Mouse (Mus musculus) heart, embryonic 12.5 days (tissue): ENCODE results near the gene Adcy3. TPM values are rescaled to one million over a fixed set of nuclear protein-coding genes. Genes with fewer than 3 reads are reported as not detected.
A peak's percentile ranks its signal among the peaks of the same experiment; 100 is the strongest.

ENCODE experiments used
- ATAC-seq: fragments of 200-750 bp; cut with Nextera tagmentation; 2 replicates; pipeline ENCODE4 v1.8.0; 2017; ENCODE audit warnings: moderate TSS enrichment, moderate library complexity; ENCODE audit not compliant: insufficient number of reproducible peaks, low FRiP score
- H3K27ac ChIP-seq: fragments of 300-500 bp; sonication (generic); 2 replicates; pipeline ENCODE4 v1.5.1; 2016; ENCODE audit warnings: mild to moderate bottlenecking, moderate library complexity; ENCODE audit not compliant: poor library complexity, severe bottlenecking
- H3K27me3 ChIP-seq: fragments of 300-500 bp; sonication (generic); replicated peaks from 2 replicates; pipeline ENCODE4 v1.6.1; 2016; ENCODE audit warnings: mild to moderate bottlenecking, moderate library complexity
- H3K36me3 ChIP-seq: fragments of 300-500 bp; sonication (generic); 2 replicates; pipeline ENCODE4 v1.6.1; 2016; ENCODE audit warnings: mild to moderate bottlenecking, moderate library complexity
- H3K4me1 ChIP-seq: fragments of 300-500 bp; sonication (generic); replicated peaks from 2 replicates; pipeline ENCODE4 v1.6.1; 2016; ENCODE audit warnings: mild to moderate bottlenecking
- H3K4me2 ChIP-seq: fragments of 300-500 bp; sonication (generic); 2 replicates; pipeline ENCODE4 v1.6.1; 2016; ENCODE audit warnings: mild to moderate bottlenecking, moderate library complexity
- H3K4me3 ChIP-seq: fragments of 300-500 bp; sonication (generic); 2 replicates; pipeline ENCODE4 v1.5.1; 2016; ENCODE audit warnings: mild to moderate bottlenecking
- H3K9ac ChIP-seq: fragments of 300-500 bp; sonication (generic); 2 replicates; pipeline ENCODE4 v1.6.1; 2016; ENCODE audit warnings: mild to moderate bottlenecking, moderate library complexity
- H3K9me3 ChIP-seq: fragments of 300-500 bp; sonication (generic); replicated peaks from 2 replicates; pipeline ENCODE4 v1.6.1; 2016; ENCODE audit warnings: mild to moderate bottlenecking, moderate library complexity
- WGBS: fragments of 180-500 bp; shearing (Covaris S2); methylation state at CpG from one replicate; pipeline ENCODE4 v1.1.7; 2016; 5-methylcytosine and 5-hydroxymethylcytosine counted together
- polyA plus RNA-seq: library from polyadenylated mRNA; unstranded; fragments of >200 nt; fragmentation: Nextera tagmentation; extraction: Ambion mirVana; gene quantifications from 2 replicates; pipeline ENCODE4 v1.2.1, GENCODE M21; 2016

The Adcy3 gene
- polyA plus RNA-seq, 1 experiment from 2014 or later: 7.8 TPM

DNA sequence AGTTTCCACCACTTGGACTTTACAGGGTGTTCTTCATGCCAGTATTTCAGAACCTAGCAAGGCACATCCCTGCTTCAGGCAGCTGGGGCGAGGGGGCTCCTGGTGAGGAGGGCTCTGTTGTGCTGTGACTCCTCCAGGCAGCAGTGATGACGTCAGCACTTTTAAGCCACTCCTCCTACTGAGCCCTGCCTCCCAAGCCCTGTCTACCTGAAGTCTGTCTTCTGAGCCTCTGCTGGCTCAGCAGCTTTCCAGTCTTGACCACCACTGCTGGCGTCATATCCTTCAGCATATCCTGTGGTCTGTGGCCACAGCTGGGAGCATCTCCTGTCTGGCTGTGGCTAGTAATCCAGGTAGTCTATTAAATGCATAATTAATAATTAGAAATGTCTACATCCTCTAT is 47.6 kb downstream of the Adcy3 start:
- Histone ChIP-seq H3K9ac (no peak overlapping the region), H3K4me2 (no peak overlapping the region), H3K27me3 (no peaks in the 10 kb centered on the region), H3K9me3 (no peaks in the 10 kb centered on the region), H3K4me3 (no peak overlapping the region), H3K27ac (no peak overlapping the region), H3K4me1 (no peaks in the 10 kb centered on the region), H3K36me3 (0 out of 2 replicates have a peak, but pooled peaks cover 3% of the 10 kb centered on the region)
- ATAC-seq: no peak
- WGBS: 43% methylated on average over 3 of the region's 3 CpGs

DNA sequence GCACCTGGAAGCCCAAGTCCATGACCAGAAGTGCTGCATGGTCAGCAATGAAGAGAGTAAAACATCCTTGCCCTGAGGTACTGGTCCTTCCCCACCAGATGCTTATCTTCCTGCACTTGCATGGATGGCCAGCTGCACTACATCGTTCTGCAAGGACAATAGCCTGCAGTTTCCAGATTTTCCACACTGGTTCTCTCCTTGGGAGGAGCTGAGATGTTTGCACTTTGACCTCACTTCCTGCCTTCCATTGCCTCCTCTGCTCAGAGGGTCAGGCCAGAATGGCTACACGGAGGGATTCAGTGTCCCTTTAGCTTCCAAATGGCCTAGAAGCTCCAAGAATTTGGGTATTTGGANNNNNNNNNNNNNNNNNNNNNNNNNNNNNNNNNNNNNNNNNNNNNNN is 51.7 kb downstream of the Adcy3 start:
- Histone ChIP-seq H3K9ac (no peak overlapping the region), H3K27me3 (no peaks in the 10 kb centered on the region), H3K4me2 (no peak overlapping the region), H3K4me3 (no peak overlapping the region), H3K9me3 (no peaks in the 10 kb centered on the region), H3K4me1 (peaks cover 15% of the 10 kb centered on the region), H3K36me3 (no peaks in the 10 kb centered on the region), H3K27ac (no peak overlapping the region)
- no peak for ATAC-seq
- 52% methylated on average over 2 of the region's 2 CpGs for WGBS

GRCm38 (mm10) chr12:4188171-4189059 is 55.5 kb downstream of the Adcy3 start:
- Histone ChIP-seq H3K4me1 (peaks cover 45% of the 10 kb centered on the region), H3K9ac (no peak overlapping the region), H3K36me3 (no peaks in the 10 kb centered on the region), H3K27me3 (no peaks in the 10 kb centered on the region), H3K9me3 (no peaks in the 10 kb centered on the region), H3K4me3 (no peak overlapping the region), H3K27ac (peak overlapping the region; percentile 7), H3K4me2 (no peak overlapping the region)
- peak; percentile 71 for ATAC-seq
- WGBS: 40% methylated on average over 14 of the region's 14 CpGs

GRCm38 (mm10) chr12:4189060-4189447 is 56.2 kb downstream of the Adcy3 start:
- Histone ChIP-seq H3K9ac (no peak overlapping the region), H3K9me3 (no peaks in the 10 kb centered on the region), H3K4me1 (peaks cover 51% of the 10 kb centered on the region), H3K4me2 (no peak overlapping the region), H3K27ac (no peak overlapping the region), H3K36me3 (no peaks in the 10 kb centered on the region), H3K27me3 (no peaks in the 10 kb centered on the region), H3K4me3 (no peak overlapping the region)
- no peak for ATAC-seq
- 46% methylated on average over 5 of the region's 5 CpGs for WGBS

GRCm38 (mm10) chr12:4192514-4192913 is 59.6 kb downstream of the Adcy3 start:
- Histone ChIP-seq H3K4me2 (no peak overlapping the region), H3K36me3 (peaks cover 7% of the 10 kb centered on the region; the same call in 1 of the 2 replicates), H3K27me3 (no peaks in the 10 kb centered on the region), H3K9me3 (no peaks in the 10 kb centered on the region), H3K4me3 (no peak overlapping the region), H3K9ac (no peak overlapping the region; the same call in 1 of the 2 replicates), H3K27ac (no peak overlapping the region), H3K4me1 (peaks cover 52% of the 10 kb centered on the region)
- WGBS: 67% methylated on average over 6 of the region's 6 CpGs
- no peak for ATAC-seq

GRCm38 (mm10) chr12:4193025-4193740 is 60.3 kb downstream of the Adcy3 start:
- H3K4me2 ChIP-seq: no peak overlapping the region
- H3K9ac ChIP-seq: no peak overlapping the region
- no peak overlapping the region for H3K27ac ChIP-seq
- H3K4me3 ChIP-seq: no peak overlapping the region
- H3K36me3 ChIP-seq: peaks cover 11% of the 10 kb centered on the region
- peaks cover 47% of the 10 kb centered on the region for H3K4me1 ChIP-seq
- H3K9me3 ChIP-seq: no peaks in the 10 kb centered on the region
- WGBS: 58% methylated on average over 10 of the region's 10 CpGs
- ATAC-seq: no peak; the same call in 1 of the 2 replicates
- no peaks in the 10 kb centered on the region for H3K27me3 ChIP-seq

GRCm38 (mm10) chr12:4194643-4195042 is 61.7 kb downstream of the Adcy3 start:
- H3K4me3 ChIP-seq: no peak overlapping the region
- no peaks in the 10 kb centered on the region for H3K9me3 ChIP-seq
- H3K27me3 ChIP-seq: no peaks in the 10 kb centered on the region
- no peak overlapping the region for H3K9ac ChIP-seq
- 87% methylated on average over 14 of the region's 14 CpGs for WGBS
- no peak overlapping the region for H3K4me2 ChIP-seq
- no peak overlapping the region for H3K27ac ChIP-seq
- no peak for ATAC-seq
- H3K36me3 ChIP-seq: peaks cover 11% of the 10 kb centered on the region
- peaks cover 37% of the 10 kb centered on the region for H3K4me1 ChIP-seq

- ATAC-seq: no peak
- Histone ChIP-seq H3K9ac (no peak overlapping the region), H3K36me3 (peaks cover 37% of the 10 kb centered on the region), H3K4me3 (no peak overlapping the region), H3K9me3 (no peaks in the 10 kb centered on the region), H3K4me2 (no peak overlapping the region), H3K27ac (no peak overlapping the region), H3K4me1 (peaks cover 4% of the 10 kb centered on the region; the same call in 1 of the 2 replicates), H3K27me3 (no peaks in the 10 kb centered on the region)
- 84% methylated on average over 4 of the region's 4 CpGs for whole genome bisulfite sequencing
Observed at GRCm38 (mm10) chr12:4198702-4199101, 65.8 kb downstream of the Adcy3 start.

DNA sequence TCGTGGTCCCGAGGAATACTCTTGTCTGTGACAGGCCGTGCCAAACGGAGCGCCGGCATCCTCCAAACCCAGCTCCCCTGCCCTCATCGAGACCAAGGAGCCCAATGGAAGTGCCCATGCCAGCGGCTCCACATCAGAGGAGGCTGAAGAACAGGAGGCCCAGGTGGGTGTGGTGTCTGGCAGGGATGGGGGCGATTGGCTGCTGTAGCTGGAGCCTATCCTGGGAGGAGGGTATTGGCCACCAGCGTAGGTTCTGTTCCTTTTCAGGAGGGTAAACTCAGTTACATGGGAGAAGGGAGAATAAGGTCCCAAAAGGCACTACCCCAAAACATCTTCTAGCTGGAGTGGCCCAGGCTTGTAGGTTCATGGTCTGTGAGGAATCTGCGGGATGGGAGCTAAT is 66.4 kb downstream of the Adcy3 start:
- Histone ChIP-seq H3K36me3 (peaks cover 41% of the 10 kb centered on the region), H3K27ac (no peak overlapping the region)
- 86% methylated on average over 11 of the region's 11 CpGs for WGBS

GRCm38 (mm10) chr12:4201454-4202200 is 68.7 kb downstream of the Adcy3 start:
- Histone ChIP-seq H3K9me3 (no peaks in the 10 kb centered on the region), H3K9ac (no peak overlapping the region), H3K27ac (no peak overlapping the region), H3K36me3 (peaks cover 57% of the 10 kb centered on the region), H3K4me3 (no peak overlapping the region), H3K4me1 (no peaks in the 10 kb centered on the region), H3K27me3 (no peaks in the 10 kb centered on the region), H3K4me2 (no peak overlapping the region)
- WGBS: 84% methylated on average over 13 of the region's 13 CpGs
- ATAC-seq: no peak

More for the DNA sequence above, 66.4 kb downstream of the Adcy3 start:
- H3K4me1 ChIP-seq: no peaks in the 10 kb centered on the region
- H3K9me3 ChIP-seq: no peaks in the 10 kb centered on the region
- H3K27me3 ChIP-seq: no peaks in the 10 kb centered on the region
- H3K4me2 ChIP-seq: no peak overlapping the region
- H3K4me3 ChIP-seq: no peak overlapping the region
- no peak overlapping the region for H3K9ac ChIP-seq
- ATAC-seq: no peak

- Histone ChIP-seq H3K4me1 (no peaks in the 10 kb centered on the region), H3K36me3 (peaks cover 59% of the 10 kb centered on the region), H3K9ac (no peak overlapping the region), H3K4me2 (no peak overlapping the region), H3K27ac (no peak overlapping the region), H3K9me3 (no peaks in the 10 kb centered on the region), H3K4me3 (no peak overlapping the region), H3K27me3 (no peaks in the 10 kb centered on the region)
- WGBS: 77% methylated on average over 4 of the region's 4 CpGs
- ATAC-seq: no peak
Observed at GRCm38 (mm10) chr12:4202206-4202605, 69.3 kb downstream of the Adcy3 start.
